Mouse (Mus musculus) C2C12 (cell line): ENCODE data around the gene Pdha1. TPM values are rescaled to one million over a fixed set of nuclear protein-coding genes. Genes with fewer than 3 reads are reported as not detected.

Experiments
- H3K27me3 ChIP-seq: one replicate; pipeline ENCODE4 v1.6.1; 2011; ENCODE audit not compliant: control insufficient read depth, insufficient read depth, insufficient read length
- H3K36me3 ChIP-seq: one replicate; pipeline ENCODE4 v1.6.1; 2011; ENCODE audit not compliant: control insufficient read depth, insufficient read depth
- H3K4me3 ChIP-seq: one replicate; pipeline ENCODE4 v1.5.1; 2011; ENCODE audit warnings: mild to moderate bottlenecking, control low read depth; ENCODE audit not compliant: poor library complexity, insufficient read depth, severe bottlenecking
- H3K79me2 ChIP-seq: one replicate; pipeline ENCODE4 v1.6.1; 2011; ENCODE audit not compliant: control insufficient read depth, insufficient read depth
- H3K79me3 ChIP-seq: one replicate; pipeline ENCODE4 v1.6.1; 2011; ENCODE audit warnings: low read depth, control low read depth
- H3ac ChIP-seq: one replicate; pipeline ENCODE3; 2011; ENCODE audit warnings: low read depth; ENCODE audit not compliant: control insufficient read depth, insufficient read length
- CEBPB ChIP-seq: IDR thresholded peaks from one replicate; pipeline ENCODE4 v1.6.1; 2011; ENCODE audit warnings: low read depth, mild to moderate bottlenecking, control low read depth, moderate library complexity
- CTCF ChIP-seq: IDR thresholded peaks from one replicate; pipeline ENCODE4 v1.5.1; 2011; ENCODE audit not compliant: control insufficient read depth, insufficient read depth, insufficient read length
- FOSL1 ChIP-seq: IDR thresholded peaks from one replicate; pipeline ENCODE4 v1.8.0; 2011; ENCODE audit warnings: mild to moderate bottlenecking, low read length; ENCODE audit not compliant: poor library complexity, insufficient read depth, severe bottlenecking
- MAX ChIP-seq: IDR thresholded peaks from one replicate; pipeline ENCODE4 v1.6.1; 2011; ENCODE audit warnings: mild to moderate bottlenecking, control low read depth
- MYOD1 ChIP-seq: IDR thresholded peaks from one replicate; pipeline ENCODE4 v1.6.1; 2011; ENCODE audit warnings: low read depth; ENCODE audit not compliant: control insufficient read depth, insufficient read length
- MYOG ChIP-seq: IDR thresholded peaks from one replicate; pipeline ENCODE4 v1.6.1; 2011; ENCODE audit not compliant: control insufficient read depth, insufficient read length; ENCODE audit errors: extremely low read depth
- USF1 ChIP-seq: IDR thresholded peaks from one replicate; pipeline ENCODE4 v1.6.1; 2011; ENCODE audit warnings: low read depth, mild to moderate bottlenecking, control low read depth, moderate library complexity
- polyA plus RNA-seq: library from polyadenylated mRNA; unstranded; fragments of >200 nt; fragmentation: generic; extraction: Trizol; gene quantifications from one replicate; pipeline ENCODE4 v1.2.1, GENCODE M21; 2012; ENCODE audit warnings: missing spikeins

Gene Pdha1
- polyA plus RNA-seq, 1 experiment, result 82.5 TPM

GRCm38 (mm10) chrX:160153147-160153815 is 15.1 kb upstream of the Pdha1 start:
- no peaks in the 10 kb centered on the region for H3K79me3 ChIP-seq
- H3K79me2 ChIP-seq, result no peaks in the 10 kb centered on the region
- no peak overlapping the region for H3K4me3 ChIP-seq
- TF ChIP-seq FOSL1 (no peak), MYOG (no peak), MYOD1 (no peak), MAX (no peak), USF1 (no peak), CEBPB (no peak), CTCF (no peak)
- H3ac ChIP-seq, result no peak overlapping the region
- H3K36me3 ChIP-seq, result no peaks in the 10 kb centered on the region
- H3K27me3 ChIP-seq, result no peaks in the 10 kb centered on the region

- TF ChIP-seq FOSL1 (no peak), MYOG (no peak), MYOD1 (peak; percentile 80)
- Histone ChIP-seq H3K4me3 (no peak overlapping the region), H3K27me3 (no peaks in the 10 kb centered on the region)
Measured at GRCm38 (mm10) chrX:160148859-160149258, 10.6 kb upstream of the Pdha1 start.

DNA sequence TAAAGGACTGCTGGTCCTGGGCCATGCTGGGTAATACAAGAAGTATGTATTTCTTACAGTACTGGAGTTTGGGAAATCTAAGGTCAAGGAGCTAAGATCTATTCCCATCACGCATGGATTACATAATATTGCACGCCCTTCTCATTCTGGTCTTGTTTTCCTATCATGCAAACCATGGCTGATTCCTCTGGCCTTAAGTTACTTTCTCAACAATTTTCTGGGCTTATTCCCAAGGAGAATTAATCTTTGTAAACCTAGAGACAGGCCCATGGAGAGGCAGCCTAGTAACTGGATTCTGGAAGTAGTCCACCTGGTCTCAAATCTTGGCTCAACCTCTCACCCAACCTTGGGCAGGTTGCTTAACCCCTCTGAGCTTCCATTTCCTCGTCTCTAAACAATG is 9.2 kb upstream of the Pdha1 start:
- Histone ChIP-seq H3K36me3 (no peaks in the 10 kb centered on the region), H3K79me3 (no peaks in the 10 kb centered on the region), H3K27me3 (no peaks in the 10 kb centered on the region), H3K79me2 (no peaks in the 10 kb centered on the region), H3K4me3 (no peak overlapping the region), H3ac (no peak overlapping the region)
- TF ChIP-seq MAX (no peak), USF1 (no peak), MYOG (no peak), MYOD1 (no peak), CEBPB (no peak), CTCF (no peak), FOSL1 (no peak)

More at GRCm38 (mm10) chrX:160148859-160149258, 10.6 kb upstream of the Pdha1 start:
- H3K36me3 ChIP-seq, result no peaks in the 10 kb centered on the region
- H3K79me2 ChIP-seq, result no peaks in the 10 kb centered on the region
- H3ac ChIP-seq, result no peak overlapping the region
- H3K79me3 ChIP-seq, result no peaks in the 10 kb centered on the region

- H3K27me3 ChIP-seq, result no peaks in the 10 kb centered on the region
- no peak for TF ChIP-seq MAX
- TF ChIP-seq FOSL1, result no peak
- TF ChIP-seq USF1, result no peak
- TF ChIP-seq MYOD1, result no peak
- TF ChIP-seq CTCF, result no peak
- TF ChIP-seq MYOG, result no peak
- TF ChIP-seq CEBPB, result no peak
Measured at GRCm38 (mm10) chrX:160146806-160147205, 8.6 kb upstream of the Pdha1 start.

DNA sequence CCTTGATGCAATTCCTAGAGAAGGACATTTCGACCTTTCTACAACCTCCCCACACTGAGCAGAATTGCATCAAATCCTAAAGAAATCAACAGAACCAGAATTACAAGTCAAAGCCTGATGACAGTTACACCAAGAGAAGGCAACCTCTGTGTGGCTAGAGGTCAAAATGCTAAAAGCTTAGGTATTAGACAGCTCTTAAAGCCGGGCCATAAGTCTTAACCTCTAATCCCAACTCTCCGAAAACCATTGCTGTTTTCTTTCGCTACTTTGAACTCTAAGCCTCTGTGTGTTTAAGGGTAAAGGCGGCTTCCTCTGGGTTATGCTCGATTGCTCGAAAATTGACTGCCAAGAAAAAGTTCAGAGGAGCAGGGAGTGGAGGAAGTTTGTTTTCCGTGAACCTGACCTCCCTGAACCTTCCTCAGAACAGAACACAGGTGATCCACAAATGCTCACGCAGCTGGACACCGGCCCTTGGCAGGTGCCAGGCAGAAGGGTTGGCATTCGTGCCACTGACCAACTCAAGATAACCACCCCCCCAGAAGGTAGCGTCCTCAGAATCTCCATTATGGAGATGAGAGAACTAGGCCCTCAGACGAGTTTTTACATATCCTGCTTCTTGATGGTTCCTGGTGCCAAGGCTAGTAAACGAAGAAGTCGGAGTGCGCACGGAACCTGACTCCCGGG is 894 bp downstream of the Pdha1 start:
- TF ChIP-seq MYOG (no peak), FOSL1 (no peak), MYOD1 (no peak), MAX (no peak), CTCF (no peak), CEBPB (no peak), USF1 (no peak)
- H3K79me2 ChIP-seq, result peaks cover 54% of the 10 kb centered on the region

More at GRCm38 (mm10) chrX:160146806-160147205, 8.6 kb upstream of the Pdha1 start:
- no peaks in the 10 kb centered on the region for H3K79me2 ChIP-seq
- H3K4me3 ChIP-seq, result no peak overlapping the region
- H3K36me3 ChIP-seq, result no peaks in the 10 kb centered on the region
- no peaks in the 10 kb centered on the region for H3K79me3 ChIP-seq
- no peak overlapping the region for H3ac ChIP-seq

More for the DNA sequence above, 894 bp downstream of the Pdha1 start:
- peak overlapping the region; percentile 39 for H3K4me3 ChIP-seq
- peaks cover 46% of the 10 kb centered on the region for H3K79me3 ChIP-seq
- peaks cover 5% of the 10 kb centered on the region for H3K36me3 ChIP-seq
- peak overlapping the region; percentile 70 for H3ac ChIP-seq
- H3K27me3 ChIP-seq, result no peaks in the 10 kb centered on the region
